Mouse (Mus musculus): ENCODE measurements around the gene Lamc1. TPM values are rescaled to one million over a fixed set of nuclear protein-coding genes. Genes with fewer than 3 reads are reported as not detected.

Gene Lamc1
- polyA plus RNA-seq, 1 experiment from 2014 or later: 93.8 TPM

GRCm38 (mm10) chr1:153278028-153278613 lies 54.5 kb downstream of the Lamc1 start:
- CTCF ChIA-PET: interaction anchor here (0.9 kb wide), 1 partner anchor 9 kb away, joined by 3 read pairs; no protein-coding TSS in a partner anchor
- H3K27me3 ChIP-seq: no peaks in the 10 kb centered on the region
- no peak for TF ChIP-seq CTCF (IDR thresholded peaks at IDR 0.05)
- POLR2A ChIA-PET: no interaction called here
- DNase-seq (ENCODE audit: low read depth, low spot score) (no peak), ATAC-seq (no peak)
- in situ Hi-C loops (cut with MboI; ENCODE audit: low pct_unique_long_range_greater_than_20kb): no loop called here

- H3K27me3 ChIP-seq: no peaks in the 10 kb centered on the region
- no peak for TF ChIP-seq CTCF (IDR thresholded peaks at IDR 0.05)
- ChIA-PET CTCF (no interaction called here), POLR2A (no interaction called here)
- DNase-seq (ENCODE audit: low read depth, low spot score) (no peak), ATAC-seq (no peak)
- in situ Hi-C loops (cut with MboI; ENCODE audit: low pct_unique_long_range_greater_than_20kb): no loop called here
These were observed 57.1 kb downstream of the Lamc1 start for GRCm38 (mm10) chr1:153275466-153275865.

GRCm38 (mm10) chr1:153274611-153275010 lies 58.0 kb downstream of the Lamc1 start:
- no peaks in the 10 kb centered on the region for H3K27me3 ChIP-seq
- ChIA-PET CTCF (no interaction called here), POLR2A (no interaction called here)
- ATAC-seq: no peak
- DNase-seq (ENCODE audit: low read depth, low spot score): no peak
- no peak for TF ChIP-seq CTCF (IDR thresholded peaks at IDR 0.05)
- in situ Hi-C loops (cut with MboI; ENCODE audit: low pct_unique_long_range_greater_than_20kb): no loop called here

- H3K27me3 ChIP-seq: no peaks in the 10 kb centered on the region
- CTCF ChIA-PET: no interaction called here
- in situ Hi-C loops (cut with MboI; ENCODE audit: low pct_unique_long_range_greater_than_20kb): no loop called here
- DNase-seq (ENCODE audit: low read depth, low spot score) (no peak), ATAC-seq (no peak)
- no peak for TF ChIP-seq CTCF (IDR thresholded peaks at IDR 0.05)
- POLR2A ChIA-PET: no interaction called here
These were observed 58.9 kb downstream of the Lamc1 start for GRCm38 (mm10) chr1:153273657-153274056.

- H3K27me3 ChIP-seq: no peaks in the 10 kb centered on the region
- TF ChIP-seq CTCF (IDR thresholded peaks at IDR 0.05): no peak
- DNase-seq (ENCODE audit: low read depth, low spot score) (no peak), ATAC-seq (no peak)
- ChIA-PET CTCF (no interaction called here), POLR2A (interaction anchor here (0.6 kb wide), 1 partner anchor 154 kb away, joined by 3 read pairs; no protein-coding TSS in a partner anchor)
- in situ Hi-C loops (cut with MboI; ENCODE audit: low pct_unique_long_range_greater_than_20kb): no loop called here
These were observed 61.8 kb downstream of the Lamc1 start for GRCm38 (mm10) chr1:153270827-153271226.

- ChIA-PET POLR2A (no interaction called here), CTCF (no interaction called here)
- no peak for ATAC-seq
- in situ Hi-C loops (cut with MboI; ENCODE audit: low pct_unique_long_range_greater_than_20kb): no loop called here
- H3K27me3 ChIP-seq: no peaks in the 10 kb centered on the region
- TF ChIP-seq CTCF (IDR thresholded peaks at IDR 0.05): no peak
- DNase-seq (ENCODE audit: low read depth, low spot score): no peak
These were observed 62.9 kb downstream of the Lamc1 start for GRCm38 (mm10) chr1:153269681-153270080.

GRCm38 (mm10) chr1:153268806-153269309 lies 63.7 kb downstream of the Lamc1 start:
- ATAC-seq (no peak), DNase-seq (ENCODE audit: low read depth, low spot score) (no peak)
- POLR2A ChIA-PET: no interaction called here
- CTCF ChIA-PET: no interaction called here
- no peak for TF ChIP-seq CTCF (IDR thresholded peaks at IDR 0.05)
- in situ Hi-C loops (cut with MboI; ENCODE audit: low pct_unique_long_range_greater_than_20kb): no loop called here
- H3K27me3 ChIP-seq: no peaks in the 10 kb centered on the region

GRCm38 (mm10) chr1:153268306-153268705 lies 64.3 kb downstream of the Lamc1 start:
- no peak for TF ChIP-seq CTCF (IDR thresholded peaks at IDR 0.05)
- ATAC-seq (no peak), DNase-seq (ENCODE audit: low read depth, low spot score) (no peak)
- ChIA-PET POLR2A (no interaction called here), CTCF (no interaction called here)
- H3K27me3 ChIP-seq: no peaks in the 10 kb centered on the region
- in situ Hi-C loops (cut with MboI; ENCODE audit: low pct_unique_long_range_greater_than_20kb): no loop called here

GRCm38 (mm10) chr1:153267730-153268129 lies 64.9 kb downstream of the Lamc1 start:
- CTCF ChIA-PET: interaction anchor here (1.1 kb wide), 1 partner anchor 15 kb away, joined by 3 read pairs; no protein-coding TSS in a partner anchor
- in situ Hi-C loops (cut with MboI; ENCODE audit: low pct_unique_long_range_greater_than_20kb): no loop called here
- POLR2A ChIA-PET: no interaction called here
- no peaks in the 10 kb centered on the region for H3K27me3 ChIP-seq
- ATAC-seq (no peak), DNase-seq (ENCODE audit: low read depth, low spot score) (no peak)
- no peak for TF ChIP-seq CTCF (IDR thresholded peaks at IDR 0.05)

- DNase-seq (ENCODE audit: low read depth, low spot score) (peak; percentile 48), ATAC-seq (peak; percentile 62)
- ChIA-PET POLR2A (interaction anchor here (0.6 kb wide), 1 partner anchor 11 kb away, joined by 6 read pairs; no protein-coding TSS in a partner anchor), CTCF (interaction anchor here (1.1 to 1.3 kb wide), 2 partner anchors 14 to 52 kb away, joined by 3 read pairs; no protein-coding TSS in a partner anchor)
- H3K27me3 ChIP-seq: no peaks in the 10 kb centered on the region
- TF ChIP-seq CTCF (IDR thresholded peaks at IDR 0.05): no peak
- in situ Hi-C loops (cut with MboI; ENCODE audit: low pct_unique_long_range_greater_than_20kb): no loop called here
These were observed 65.7 kb downstream of the Lamc1 start for GRCm38 (mm10) chr1:153266891-153267290.

- ChIA-PET CTCF (interaction anchor here (1.3 kb wide), 1 partner anchor 53 kb away, joined by 3 read pairs; no protein-coding TSS in a partner anchor), POLR2A (no interaction called here)
These were observed 67.0 kb downstream of the Lamc1 start for GRCm38 (mm10) chr1:153265579-153265978.

GRCm38 (mm10) chr1:153265066-153265465 lies 67.5 kb downstream of the Lamc1 start:
- CTCF ChIA-PET: no interaction called here
- no peak for ATAC-seq
- POLR2A ChIA-PET: no interaction called here
- in situ Hi-C loops (cut with MboI; ENCODE audit: low pct_unique_long_range_greater_than_20kb): no loop called here
- no peaks in the 10 kb centered on the region for H3K27me3 ChIP-seq
- TF ChIP-seq CTCF (IDR thresholded peaks at IDR 0.05): no peak
- DNase-seq (ENCODE audit: low read depth, low spot score): no peak

More at GRCm38 (mm10) chr1:153265579-153265978, 67.0 kb downstream of the Lamc1 start:
- no peak for ATAC-seq
- no peak for TF ChIP-seq CTCF (IDR thresholded peaks at IDR 0.05)
- DNase-seq (ENCODE audit: low read depth, low spot score): no peak
- in situ Hi-C loops (cut with MboI; ENCODE audit: low pct_unique_long_range_greater_than_20kb): no loop called here
- no peaks in the 10 kb centered on the region for H3K27me3 ChIP-seq
